Mouse (Mus musculus): ENCODE data around the gene Pik3ip1.

- no peak for TF ChIP-seq POLR2A (IDR thresholded peaks at IDR 0.05; ENCODE audit: extremely low read depth, insufficient read depth, low read length)
- TF ChIP-seq CTCF (IDR thresholded peaks at IDR 0.05; ENCODE audit: extremely low read depth, insufficient read depth, low read length) = no peak
Observed at GRCm38 (mm10) chr11:3392526-3392925, 62.3 kb downstream of the Pik3ip1 start.

Measured in cortical plate, adult 2 months (tissue).